ENCODE assay signal across 16 mouse cellular contexts in the genomic region with DNA sequence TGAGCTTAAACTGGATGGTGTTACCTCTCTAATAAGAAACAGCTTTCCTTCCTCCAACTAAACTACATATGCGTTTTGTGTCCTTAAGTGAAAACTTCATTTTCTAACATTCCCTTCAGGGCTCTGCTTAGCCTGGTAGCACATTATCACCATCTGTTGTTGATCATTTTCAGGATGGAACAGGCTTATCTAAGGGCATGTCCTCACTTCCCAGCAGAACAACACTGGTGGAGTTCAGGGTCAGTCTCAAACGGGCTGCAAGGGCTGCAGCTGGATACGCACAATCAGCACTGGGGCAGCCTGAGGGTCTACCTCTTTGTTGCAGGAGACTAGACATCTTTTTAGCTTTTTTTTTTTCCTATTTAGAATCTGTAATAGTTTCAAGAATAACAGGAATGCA. TPM values are rescaled to one million over a fixed set of nuclear protein-coding genes. Genes with fewer than 3 reads are reported as not detected.
"Had no signal": no experiment of that assay in that cellular context is flagged by ENCODE, and none has a peak within 500 bp of the region (broad histone marks: within the 10 kb centered on the region; RNA-seq: fewer than 3 reads in every experiment).

No protein-coding gene starts in this region.

- H3K4me1 ChIP-seq: midbrain, embryonic 13.5 days had no signal

- H3K9ac ChIP-seq: liver, embryonic 14.5 days; midbrain, embryonic 13.5 days had no signal

- H3K27ac ChIP-seq: liver, embryonic 14.5 days; midbrain, embryonic 13.5 days had no signal

- H3K27me3 ChIP-seq: midbrain, embryonic 13.5 days had no signal

- H3K4me2 ChIP-seq: midbrain, embryonic 13.5 days had no signal

- H3K4me3 ChIP-seq: midbrain, embryonic 13.5 days had no signal

- H3K36me3 ChIP-seq: midbrain, embryonic 13.5 days had no signal

- H3K9me3 ChIP-seq: midbrain, embryonic 13.5 days had no signal

- DNase-seq: kidney, adult 8-10 months; kidney, postnatal 10 days; left cerebral cortex, postnatal 4 days; lung, adult 18-20 months; thymus, postnatal 4 days had no signal

- ATAC-seq: intestine, postnatal 0 days; midbrain, embryonic 13.5 days had no signal

RNA-seq across cellular contexts. Expression of a gene that starts 39.7 kb away (rescaled TPM):
- total RNA-seq: left cerebral cortex, postnatal 4 days; liver, adult 2 months; megakaryocyte-erythroid progenitor cell, adult 5-6 weeks; midbrain, postnatal 0 days had no signal
- polyA plus RNA-seq: intestine, postnatal 0 days; liver, adult 2 months; liver, embryonic 14.5 days; lung, embryonic 16.5 days; midbrain, embryonic 13.5 days; midbrain, postnatal 0 days; neural tube, embryonic 14.5 days; spleen, adult 2 months; stomach, embryonic 16.5 days; thymus, postnatal 0 days had no signal
